Mouse (Mus musculus) E14TG2a.4 (cell line): ENCODE results near the gene Tshz2.

ENCODE experiments used
- H3K27me3 ChIP-seq: 2 replicates; pipeline ENCODE4 v1.6.1; 2014; ENCODE audit warnings: low read length, control low read depth; ENCODE audit not compliant: insufficient read depth
- H3K36me3 ChIP-seq: 2 replicates; pipeline ENCODE4 v1.6.1; 2014; ENCODE audit warnings: low read length, control low read depth; ENCODE audit not compliant: insufficient read depth
- H3K4me1 ChIP-seq: replicated peaks from 2 replicates; pipeline ENCODE4 v1.6.1; 2014; ENCODE audit warnings: low read depth, low read length, control low read depth
- H3K4me3 ChIP-seq: replicated peaks from 2 replicates; pipeline ENCODE4 v1.5.1; 2014; ENCODE audit warnings: mild to moderate bottlenecking, low read length
- H3K9me3 ChIP-seq: 2 replicates; pipeline ENCODE4 v1.6.1; 2014; ENCODE audit warnings: low read length, control low read depth
- CTCF ChIP-seq: conservative IDR thresholded peaks from 2 replicates; pipeline ENCODE4 v1.5.1; 2014; ENCODE audit warnings: low read length
- NANOG ChIP-seq: IDR thresholded peaks from 2 replicates; pipeline ENCODE4 v1.6.1; 2014; ENCODE audit warnings: borderline replicate concordance, low read length, mixed read lengths
- POU5F1 ChIP-seq: IDR thresholded peaks from 2 replicates; pipeline ENCODE4 v1.6.1; 2014; ENCODE audit warnings: low read length, borderline replicate concordance

The Tshz2 gene

GRCm38 (mm10) chr2:169611557-169611956 lies 21.3 kb upstream of the Tshz2 start:
- Histone ChIP-seq H3K27me3 (peaks cover 4% of the 10 kb centered on the region), H3K4me1 (peaks cover 3% of the 10 kb centered on the region; the same call in 1 of the 2 replicates), H3K36me3 (no peaks in the 10 kb centered on the region), H3K4me3 (no peak overlapping the region), H3K9me3 (no peaks in the 10 kb centered on the region)
- TF ChIP-seq NANOG (no peak), POU5F1 (no peak)

- Histone ChIP-seq H3K27me3 (peaks cover 10% of the 10 kb centered on the region), H3K36me3 (no peaks in the 10 kb centered on the region), H3K9me3 (no peaks in the 10 kb centered on the region), H3K4me3 (no peak overlapping the region), H3K4me1 (peaks cover 5% of the 10 kb centered on the region; the same call in 1 of the 2 replicates)
- TF ChIP-seq CTCF: no peak
These were observed 18.1 kb upstream of the Tshz2 start for GRCm38 (mm10) chr2:169614683-169615082.

GRCm38 (mm10) chr2:169615998-169616397 lies 16.8 kb upstream of the Tshz2 start:
- Histone ChIP-seq H3K9me3 (no peaks in the 10 kb centered on the region), H3K4me3 (no peak overlapping the region), H3K4me1 (peaks cover 5% of the 10 kb centered on the region; the same call in 1 of the 2 replicates), H3K27me3 (peaks cover 13% of the 10 kb centered on the region), H3K36me3 (no peaks in the 10 kb centered on the region)
- TF ChIP-seq NANOG: peak; percentile 91
- TF ChIP-seq CTCF: no peak

GRCm38 (mm10) chr2:169621201-169621710 lies 11.6 kb upstream of the Tshz2 start:
- Histone ChIP-seq H3K36me3 (no peaks in the 10 kb centered on the region), H3K9me3 (no peaks in the 10 kb centered on the region), H3K4me1 (peaks cover 14% of the 10 kb centered on the region; the same call in 1 of the 2 replicates), H3K27me3 (peaks cover 13% of the 10 kb centered on the region), H3K4me3 (no peak overlapping the region)
- TF ChIP-seq CTCF (0 out of 2 replicates have a peak, but pooled peaks have one; percentile 4), NANOG (no peak), POU5F1 (no peak)

DNA sequence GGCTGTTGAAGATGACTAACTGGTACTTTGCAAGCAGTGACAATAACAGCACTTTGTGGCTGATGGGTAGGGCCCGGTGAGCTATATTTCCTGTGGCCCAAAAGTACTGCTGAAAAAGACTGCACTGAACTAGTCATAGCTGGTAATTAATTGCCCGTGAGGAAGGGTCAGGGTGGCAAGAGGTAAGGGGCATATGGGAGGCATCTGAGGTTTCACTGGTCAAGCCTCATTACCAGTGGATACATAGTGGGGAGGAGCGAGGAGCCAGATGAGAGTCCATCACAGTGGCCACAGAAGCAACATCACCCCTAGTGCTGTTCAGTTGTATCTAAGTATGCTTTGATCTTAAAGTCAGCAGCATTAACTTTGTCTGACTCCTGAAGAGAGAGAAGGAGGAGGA lies 2.7 kb upstream of the Tshz2 start:
- H3K4me1 ChIP-seq: peaks cover 11% of the 10 kb centered on the region
- H3K27me3 ChIP-seq: peaks cover 48% of the 10 kb centered on the region
- H3K4me3 ChIP-seq: no peak overlapping the region
- H3K36me3 ChIP-seq: no peaks in the 10 kb centered on the region
- TF ChIP-seq POU5F1 (no peak), CTCF (no peak), NANOG (no peak)
- no peaks in the 10 kb centered on the region for H3K9me3 ChIP-seq

DNA sequence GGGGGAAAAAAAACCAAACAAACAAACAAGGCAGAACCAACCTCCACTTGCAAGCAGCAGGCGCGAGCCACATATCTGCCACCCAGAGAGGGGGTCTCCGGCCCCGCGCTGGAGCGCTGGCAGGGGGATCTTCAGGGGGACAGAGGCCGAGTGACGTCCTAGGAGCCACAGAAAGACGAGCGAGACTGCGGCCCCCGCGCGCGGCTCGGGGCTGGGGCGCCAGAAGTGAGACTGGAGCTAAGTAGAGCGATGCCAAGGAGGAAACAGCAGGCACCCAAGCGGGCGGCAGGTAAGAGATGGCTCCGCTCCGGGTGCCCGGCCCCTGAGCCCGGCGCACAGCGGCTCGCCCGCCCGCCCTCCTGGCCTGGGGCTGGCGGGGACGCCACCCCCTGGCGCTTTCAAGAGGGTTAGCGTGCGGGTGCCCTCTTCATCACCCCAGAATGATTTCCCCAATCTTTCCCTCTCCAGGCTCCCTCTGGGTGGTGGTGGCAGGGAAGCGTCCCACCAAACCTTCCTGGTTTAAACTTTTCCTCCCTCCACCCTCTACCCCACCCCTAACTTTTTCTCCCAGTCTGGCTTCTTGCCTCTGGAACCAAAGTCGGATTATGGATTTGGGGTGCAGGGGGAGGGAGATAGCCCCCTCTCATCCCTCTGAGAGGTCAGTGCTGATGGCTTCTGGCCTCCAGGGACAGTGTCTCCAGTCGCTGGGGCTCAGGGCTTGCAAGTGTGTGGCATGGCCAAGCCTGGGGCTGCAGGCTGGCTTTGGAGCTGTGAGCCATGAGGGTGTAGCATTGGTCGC lies 877 bp downstream of the Tshz2 start:
- H3K4me1 ChIP-seq: peaks cover 11% of the 10 kb centered on the region
- peak overlapping the region; percentile 77 for H3K4me3 ChIP-seq
- H3K36me3 ChIP-seq: no peaks in the 10 kb centered on the region
- H3K27me3 ChIP-seq: peaks cover 52% of the 10 kb centered on the region
- TF ChIP-seq NANOG (no peak), POU5F1 (no peak), CTCF (no peak)
- no peaks in the 10 kb centered on the region for H3K9me3 ChIP-seq

GRCm38 (mm10) chr2:169634619-169635382 lies 2.0 kb downstream of the Tshz2 start:
- TF ChIP-seq CTCF (no peak), NANOG (no peak), POU5F1 (no peak)
- Histone ChIP-seq H3K9me3 (no peaks in the 10 kb centered on the region), H3K27me3 (peaks cover 52% of the 10 kb centered on the region), H3K4me1 (peaks cover 11% of the 10 kb centered on the region), H3K4me3 (no peak overlapping the region), H3K36me3 (no peaks in the 10 kb centered on the region)

DNA sequence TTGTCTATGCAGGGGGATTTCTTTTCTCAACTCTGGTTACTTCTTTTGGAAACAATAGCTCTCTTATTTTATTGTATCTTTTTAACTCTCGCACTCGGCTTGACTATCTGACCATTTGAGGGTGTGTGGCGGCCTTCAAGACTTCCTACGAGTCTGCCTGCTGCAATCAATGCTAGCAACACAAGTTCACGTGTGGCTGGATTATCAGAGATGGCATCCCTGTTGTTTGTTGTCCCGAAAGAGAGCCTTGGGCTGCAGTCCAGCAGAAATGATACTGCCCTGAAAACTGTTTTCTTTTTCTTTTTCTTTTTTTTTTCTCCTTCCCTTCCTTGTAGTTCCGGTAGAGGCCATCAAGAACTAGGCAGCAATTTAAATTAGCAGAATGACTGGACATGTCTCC lies 2.6 kb downstream of the Tshz2 start:
- Histone ChIP-seq H3K4me1 (peaks cover 11% of the 10 kb centered on the region), H3K4me3 (no peak overlapping the region), H3K36me3 (no peaks in the 10 kb centered on the region), H3K9me3 (no peaks in the 10 kb centered on the region), H3K27me3 (peaks cover 52% of the 10 kb centered on the region)
- TF ChIP-seq CTCF: no peak
- TF ChIP-seq POU5F1: no peak
- TF ChIP-seq NANOG: no peak

DNA sequence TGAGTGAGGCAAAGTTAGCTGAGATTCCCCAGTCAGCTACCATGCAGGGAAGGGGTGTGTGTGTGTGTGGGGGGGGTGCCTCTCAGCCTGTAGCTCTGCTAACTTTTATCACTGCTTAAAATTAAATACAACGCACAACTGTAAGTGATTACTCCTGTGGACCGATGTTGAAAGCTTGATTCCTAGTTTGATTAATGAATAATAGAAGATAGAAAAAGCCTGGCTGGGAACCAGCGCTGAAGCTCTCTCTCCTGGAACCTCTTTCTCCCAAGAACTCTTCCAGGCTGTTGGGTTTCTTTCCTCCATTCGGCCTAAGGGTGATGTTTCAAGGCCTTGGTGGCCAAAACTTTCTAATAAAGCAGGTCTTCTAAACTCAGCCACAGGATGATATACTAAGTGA lies 3.6 kb downstream of the Tshz2 start:
- Histone ChIP-seq H3K4me1 (peaks cover 11% of the 10 kb centered on the region), H3K4me3 (no peak overlapping the region), H3K36me3 (no peaks in the 10 kb centered on the region), H3K27me3 (peaks cover 44% of the 10 kb centered on the region), H3K9me3 (no peaks in the 10 kb centered on the region)
- no peak for TF ChIP-seq NANOG
- no peak for TF ChIP-seq CTCF
- no peak for TF ChIP-seq POU5F1
